Comparison of ENCODE assay signal across 15 mouse cellular contexts in the genomic region with DNA sequence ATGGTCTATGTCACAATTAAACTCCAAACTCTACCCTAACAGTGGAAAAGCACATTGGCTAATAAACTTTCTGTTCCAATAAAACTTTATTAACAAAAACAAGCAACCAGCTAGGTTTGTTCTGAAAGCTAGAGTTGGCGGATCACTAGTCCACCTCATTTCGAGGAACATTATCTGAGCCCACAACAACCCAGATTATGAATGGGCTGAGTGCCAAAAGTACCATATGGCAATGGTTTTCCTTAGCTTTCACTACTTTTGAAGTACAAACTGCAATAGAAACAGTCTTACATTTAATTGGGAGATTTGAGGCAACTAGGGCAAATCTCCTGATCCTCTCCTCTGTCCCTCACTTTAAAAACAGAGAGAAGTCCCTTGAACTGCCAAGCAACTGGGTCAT.
A peak's percentile ranks its signal among the peaks of the same experiment; 100 is the strongest.
DNase-seq lines count a peak whose midpoint lies in the region; ATAC-seq and TF ChIP-seq lines count a peak whose summit lies in the region.
"Had no signal": no experiment of that assay in that cellular context is flagged by ENCODE, and none has a peak within 500 bp of the region (broad histone marks: within the 10 kb centered on the region; RNA-seq: fewer than 3 reads in every experiment).

No protein-coding gene starts in this region.

- WGBS in hindbrain, postnatal 0 days, result 52% methylated on average over 2 of the region's 2 CpGs
- 91% methylated on average over 2 of the region's 2 CpGs for WGBS in hindbrain, embryonic 10.5 days

- no peak overlapping the region for H3K9ac ChIP-seq in hindbrain, postnatal 0 days (replicated peaks; ENCODE audit: low read length)
- H3K9ac ChIP-seq: midbrain, embryonic 12.5 days had no signal

- TF ChIP-seq CTCF in hindbrain, postnatal 0 days (IDR thresholded peaks at IDR 0.05; ENCODE audit: low read depth), result no peak

- H3K9me3 ChIP-seq in hindbrain, postnatal 0 days (ENCODE audit: low read length), result no peaks in the 10 kb centered on the region
- H3K9me3 ChIP-seq in hindbrain, embryonic 10.5 days, result no peaks in the 10 kb centered on the region
- H3K9me3 ChIP-seq: midbrain, embryonic 12.5 days had no signal

- H3K36me3 ChIP-seq in hindbrain, postnatal 0 days (ENCODE audit: insufficient read depth, low read length), result no peaks in the 10 kb centered on the region
- no peaks in the 10 kb centered on the region for H3K36me3 ChIP-seq in hindbrain, embryonic 10.5 days
- H3K36me3 ChIP-seq: midbrain, embryonic 12.5 days had no signal

- DNase-seq in hindbrain, postnatal 0 days (ENCODE audit: low spot score), result peak; percentile 41
- no peak for DNase-seq in hindbrain, embryonic 10.5 days (ENCODE audit: low spot score)
- peak; percentile 48 for DNase-seq in right cerebral cortex, adult 18-20 months
- DNase-seq in right cerebral cortex, postnatal 14 days, result no peak
- peak; percentile 64 to 81 for DNase-seq in cerebellum, postnatal 14 days
- no peak for DNase-seq in adrenal gland, adult 2 months
- DNase-seq in heart, adult 8-10 months (ENCODE audit: low spot score), result no peak
- DNase-seq: adrenal gland, postnatal 14 days; gastrocnemius, postnatal 25 days; heart, postnatal 10 days; kidney, postnatal 10 days; lung, adult 2 months had no signal

- H3K27me3 ChIP-seq in hindbrain, postnatal 0 days (ENCODE audit: insufficient read depth, low read length), result no peaks in the 10 kb centered on the region
- H3K27me3 ChIP-seq in hindbrain, embryonic 10.5 days (ENCODE audit: insufficient read depth, poor library complexity, severe bottlenecking), result no peaks in the 10 kb centered on the region
- H3K27me3 ChIP-seq: midbrain, embryonic 12.5 days had no signal

- H3K4me3 ChIP-seq in hindbrain, postnatal 0 days (ENCODE audit: low read length), result no peak overlapping the region
- H3K4me3 ChIP-seq in hindbrain, embryonic 10.5 days, result no peak overlapping the region
- H3K4me3 ChIP-seq: midbrain, embryonic 12.5 days had no signal

- no peak overlapping the region for H3K4me2 ChIP-seq in hindbrain, postnatal 0 days (ENCODE audit: low read depth, low read length)
- H3K4me2 ChIP-seq: midbrain, embryonic 12.5 days had no signal

- H3K4me1 ChIP-seq in hindbrain, postnatal 0 days (ENCODE audit: insufficient read depth, low read length), result 0 out of 2 replicates have a peak, but pooled peaks cover 5% of the 10 kb centered on the region
- no peaks in the 10 kb centered on the region for H3K4me1 ChIP-seq in hindbrain, embryonic 10.5 days (replicated peaks)

- ATAC-seq in hindbrain, postnatal 0 days, result no peak
- ATAC-seq in megakaryocyte progenitor cell, adult 5-6 weeks (replicated peaks; ENCODE audit: poor library complexity), result peak; percentile 38; the same call in 1 of the 2 replicates
- ATAC-seq: inflammation-experienced regulatory T-cells, adult 6 months had no signal

- no peak overlapping the region for H3K27ac ChIP-seq in hindbrain, postnatal 0 days
- H3K27ac ChIP-seq in hindbrain, embryonic 10.5 days, result no peak overlapping the region
- H3K27ac ChIP-seq: midbrain, embryonic 12.5 days had no signal

Comparison
In these comparisons a context has a peak if more than half of its experiments do, and no peak if none do; other contexts are left out.
1. DNase-seq: peak in hindbrain, postnatal 0 days (single experiment), right cerebral cortex, adult 18-20 months (single experiment) and cerebellum, postnatal 14 days (2 of 2); none in hindbrain, embryonic 10.5 days (single experiment), right cerebral cortex, postnatal 14 days (single experiment), adrenal gland, adult 2 months (single experiment) and heart, adult 8-10 months (single experiment).